Mouse (Mus musculus) ES-Bruce4 (cell line): ENCODE data around the gene Gm16253. TPM values are rescaled to one million over a fixed set of nuclear protein-coding genes. Genes with fewer than 3 reads are reported as not detected.

Experiments
- H3K27ac ChIP-seq: 2 replicates; pipeline ENCODE4 v1.5.1; 2012; ENCODE audit warnings: low read length, inconsistent platforms; ENCODE audit not compliant: insufficient read depth
- H3K27me3 ChIP-seq: 2 replicates; pipeline ENCODE4 v1.6.1; 2012; ENCODE audit warnings: mild to moderate bottlenecking, low read length, inconsistent platforms; ENCODE audit not compliant: control insufficient read depth, poor library complexity, insufficient read depth, severe bottlenecking
- H3K36me3 ChIP-seq: 2 replicates; pipeline ENCODE4 v1.6.1; 2012; ENCODE audit warnings: inconsistent platforms, mild to moderate bottlenecking, low read length, moderate library complexity; ENCODE audit not compliant: control insufficient read depth, poor library complexity, insufficient read depth, severe bottlenecking
- H3K4me1 ChIP-seq: one replicate; pipeline ENCODE4 v1.8.1; 2011; ENCODE audit warnings: low read length; ENCODE audit not compliant: control insufficient read depth, insufficient read depth
- H3K4me3 ChIP-seq: 2 replicates; pipeline ENCODE4 v1.5.1; 2011; ENCODE audit warnings: low read depth, mild to moderate bottlenecking, low read length
- H3K9ac ChIP-seq: 2 replicates; pipeline ENCODE4 v1.6.1; 2012; ENCODE audit warnings: low read depth, mild to moderate bottlenecking, inconsistent platforms; ENCODE audit not compliant: poor library complexity, severe bottlenecking
- H3K9me3 ChIP-seq: replicated peaks from 2 replicates; pipeline ENCODE4 v1.6.1; 2012; ENCODE audit warnings: mild to moderate bottlenecking, low read length, inconsistent platforms; ENCODE audit not compliant: control insufficient read depth, poor library complexity, insufficient read depth, severe bottlenecking
- CTCF ChIP-seq: IDR thresholded peaks from one replicate; pipeline ENCODE4 v1.8.1; 2011; ENCODE audit warnings: low read depth, low read length
- EP300 ChIP-seq: IDR thresholded peaks from 2 replicates; pipeline ENCODE4 v1.6.1; 2011; ENCODE audit warnings: low read depth, low read length; ENCODE audit not compliant: insufficient read depth
- POLR2A ChIP-seq: IDR thresholded peaks from one replicate; pipeline ENCODE4 v1.8.1; 2011; ENCODE audit warnings: low read length; ENCODE audit not compliant: insufficient read depth
- polyA plus RNA-seq: library from polyadenylated mRNA; stranded (reverse); fragments of >200 nt; gene quantifications from 2 replicates; pipeline ENCODE4 v1.2.4, GENCODE M21; 2011; ENCODE audit warnings: low read depth; ENCODE audit not compliant: missing spikeins, insufficient read depth, insufficient read length

The Gm16253 gene
- polyA plus RNA-seq, 1 experiment, result 1.1 TPM

DNA sequence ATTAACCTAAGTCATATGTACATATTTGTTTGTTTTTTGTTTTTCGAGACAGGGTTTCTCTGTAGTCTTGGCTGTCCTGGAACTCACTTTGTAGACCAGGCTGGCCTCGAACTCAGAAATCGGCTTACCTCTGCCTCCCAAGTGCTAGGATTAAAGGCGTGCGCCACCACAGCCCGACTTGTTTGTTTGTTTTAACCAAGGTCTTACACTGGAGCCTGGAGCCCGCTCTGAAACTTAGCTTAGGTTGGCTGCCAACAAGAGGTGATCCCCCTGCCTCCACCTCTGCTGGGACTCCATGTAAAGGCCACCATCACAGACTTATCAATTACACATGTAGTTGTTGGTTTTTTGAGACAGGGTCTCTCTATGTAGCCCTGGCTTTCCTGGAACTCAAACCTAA is 28.0 kb upstream of the Gm16253 start:
- H3K27ac ChIP-seq, result no peak overlapping the region
- no peak overlapping the region for H3K9ac ChIP-seq
- no peaks in the 10 kb centered on the region for H3K36me3 ChIP-seq
- TF ChIP-seq CTCF (no peak), EP300 (no peak), POLR2A (no peak)
- H3K27me3 ChIP-seq, result no peaks in the 10 kb centered on the region
- H3K4me3 ChIP-seq, result no peak overlapping the region
- H3K9me3 ChIP-seq, result no peaks in the 10 kb centered on the region
- H3K4me1 ChIP-seq, result peaks cover 1% of the 10 kb centered on the region

DNA sequence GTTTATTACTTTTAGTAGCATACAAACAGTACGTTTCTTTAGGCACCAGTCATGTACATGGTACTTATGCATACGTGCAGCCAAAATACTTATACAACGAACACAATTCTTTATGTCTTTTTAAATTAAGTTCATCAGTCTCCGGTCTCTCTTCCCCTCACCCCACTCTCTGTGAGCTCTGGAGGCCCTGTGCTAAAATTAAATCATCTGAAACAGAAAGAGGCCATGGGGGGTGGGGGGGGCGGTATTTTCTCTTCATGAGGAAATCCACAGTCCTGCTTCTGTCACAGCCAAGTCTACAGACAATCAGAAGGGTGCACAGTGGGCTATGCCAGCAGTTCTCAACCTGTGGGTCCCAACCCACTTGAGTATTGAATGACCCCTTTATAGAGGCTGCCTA is 27.4 kb upstream of the Gm16253 start:
- no peak for TF ChIP-seq EP300
- TF ChIP-seq POLR2A, result no peak
- no peak for TF ChIP-seq CTCF
- H3K9ac ChIP-seq, result no peak overlapping the region
- H3K27ac ChIP-seq, result no peak overlapping the region
- no peak overlapping the region for H3K4me3 ChIP-seq
- no peaks in the 10 kb centered on the region for H3K36me3 ChIP-seq
- peaks cover 1% of the 10 kb centered on the region for H3K4me1 ChIP-seq
- no peaks in the 10 kb centered on the region for H3K9me3 ChIP-seq
- no peaks in the 10 kb centered on the region for H3K27me3 ChIP-seq

DNA sequence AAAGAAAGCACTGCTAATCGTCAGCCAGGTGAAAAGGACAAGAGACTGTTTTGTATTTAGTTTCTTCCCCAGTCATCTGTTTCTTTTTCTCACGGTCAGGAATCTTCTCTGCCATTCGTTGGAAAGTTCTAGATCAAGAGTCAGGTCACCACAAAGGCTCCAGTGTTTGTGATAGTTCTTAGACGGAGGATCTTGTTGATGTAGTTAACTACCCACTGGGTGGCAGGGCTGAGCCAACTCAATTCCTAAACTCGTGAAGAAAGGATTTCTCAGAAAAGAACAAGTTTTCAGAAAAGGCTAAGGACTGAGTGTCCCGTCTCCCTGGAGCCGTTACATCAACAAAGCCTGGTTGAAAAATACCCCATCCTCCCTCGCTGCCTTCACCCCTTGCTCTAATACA is 25.6 kb upstream of the Gm16253 start:
- TF ChIP-seq EP300, result no peak
- TF ChIP-seq CTCF, result no peak
- TF ChIP-seq POLR2A, result no peak
- Histone ChIP-seq H3K4me3 (no peak overlapping the region), H3K27ac (0 out of 2 replicates have a peak overlapping the region, but pooled peaks have one; percentile 1), H3K36me3 (no peaks in the 10 kb centered on the region), H3K4me1 (peaks cover 1% of the 10 kb centered on the region), H3K9me3 (no peaks in the 10 kb centered on the region), H3K9ac (peak overlapping the region; percentile 38; the same call in 1 of the 2 replicates), H3K27me3 (no peaks in the 10 kb centered on the region)

DNA sequence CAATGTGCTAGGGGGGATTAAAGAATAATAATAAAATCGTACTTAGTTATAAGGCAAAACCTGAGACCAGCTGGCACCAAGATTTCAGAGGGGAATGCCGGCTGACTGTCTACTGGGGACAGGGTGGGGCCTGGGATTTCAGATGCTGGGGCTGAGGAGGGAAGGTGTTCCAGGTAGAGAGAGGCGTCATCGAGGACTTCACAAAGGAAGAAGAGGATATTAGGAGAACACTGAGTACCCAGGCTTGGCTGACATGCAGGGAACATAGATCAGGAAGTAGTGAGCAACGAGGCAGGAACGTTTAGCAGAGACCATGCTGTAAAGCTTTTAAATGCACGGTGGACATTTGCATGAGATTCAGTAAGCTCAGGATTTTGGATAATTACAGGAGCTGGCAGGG is 24.9 kb upstream of the Gm16253 start:
- Histone ChIP-seq H3K27me3 (no peaks in the 10 kb centered on the region), H3K36me3 (no peaks in the 10 kb centered on the region), H3K4me3 (no peak overlapping the region), H3K9ac (peak overlapping the region; percentile 38; the same call in 1 of the 2 replicates), H3K27ac (0 out of 2 replicates have a peak overlapping the region, but pooled peaks have one; percentile 1), H3K4me1 (peaks cover 1% of the 10 kb centered on the region), H3K9me3 (no peaks in the 10 kb centered on the region)
- TF ChIP-seq EP300, result no peak
- TF ChIP-seq POLR2A, result no peak
- no peak for TF ChIP-seq CTCF

DNA sequence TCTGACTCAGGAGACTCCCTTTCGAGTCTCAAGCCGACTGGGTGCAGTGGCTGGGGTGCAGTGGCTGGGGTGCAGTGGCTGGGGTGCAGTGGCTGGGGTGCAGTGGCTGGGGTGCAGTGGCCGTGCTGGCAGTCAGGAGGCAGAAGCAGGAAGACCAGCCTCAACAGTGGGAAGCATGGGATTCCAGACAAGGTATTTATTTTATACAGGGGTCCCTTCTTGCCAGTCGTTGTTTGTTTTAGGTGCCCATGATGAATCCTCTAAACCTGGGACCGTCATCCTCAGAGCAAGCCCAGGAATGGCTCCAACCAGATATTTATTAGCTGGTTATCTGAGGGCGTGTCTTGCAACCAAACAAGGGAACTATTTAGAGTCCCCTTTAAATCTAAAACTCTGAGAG is 23.2 kb upstream of the Gm16253 start:
- H3K9me3 ChIP-seq, result no peaks in the 10 kb centered on the region
- no peak overlapping the region for H3K9ac ChIP-seq
- H3K27ac ChIP-seq, result no peak overlapping the region
- peaks cover 1% of the 10 kb centered on the region for H3K4me1 ChIP-seq
- no peaks in the 10 kb centered on the region for H3K27me3 ChIP-seq
- peaks cover 5% of the 10 kb centered on the region for H3K36me3 ChIP-seq
- H3K4me3 ChIP-seq, result no peak overlapping the region
- TF ChIP-seq CTCF (no peak), POLR2A (no peak), EP300 (no peak)

DNA sequence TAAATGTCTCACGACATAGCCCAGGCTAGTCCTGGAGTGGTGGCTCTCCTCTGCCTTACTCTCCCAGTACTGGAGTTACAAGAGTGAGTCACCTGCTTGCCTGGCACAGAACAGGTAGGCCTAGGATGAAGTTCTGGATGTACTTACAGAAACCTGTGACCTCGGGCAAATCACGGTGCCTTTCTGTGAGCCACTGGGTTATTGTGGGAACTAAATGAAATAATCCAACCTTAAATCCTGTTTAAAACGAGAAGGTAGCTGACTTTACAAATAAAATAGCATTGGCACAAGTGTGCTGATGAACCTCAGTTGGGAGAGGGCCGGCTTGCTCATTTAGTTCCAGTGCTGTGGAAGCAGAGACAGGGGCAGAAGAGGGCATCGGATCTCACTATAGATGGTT is 22.5 kb upstream of the Gm16253 start:
- Histone ChIP-seq H3K27ac (no peak overlapping the region), H3K4me1 (peaks cover 1% of the 10 kb centered on the region), H3K36me3 (peaks cover 11% of the 10 kb centered on the region), H3K27me3 (no peaks in the 10 kb centered on the region), H3K9me3 (no peaks in the 10 kb centered on the region), H3K9ac (no peak overlapping the region), H3K4me3 (no peak overlapping the region)
- no peak for TF ChIP-seq POLR2A
- TF ChIP-seq CTCF, result no peak
- TF ChIP-seq EP300, result no peak
